8 mouse cellular contexts compared by ENCODE assay signal in the genomic region with DNA sequence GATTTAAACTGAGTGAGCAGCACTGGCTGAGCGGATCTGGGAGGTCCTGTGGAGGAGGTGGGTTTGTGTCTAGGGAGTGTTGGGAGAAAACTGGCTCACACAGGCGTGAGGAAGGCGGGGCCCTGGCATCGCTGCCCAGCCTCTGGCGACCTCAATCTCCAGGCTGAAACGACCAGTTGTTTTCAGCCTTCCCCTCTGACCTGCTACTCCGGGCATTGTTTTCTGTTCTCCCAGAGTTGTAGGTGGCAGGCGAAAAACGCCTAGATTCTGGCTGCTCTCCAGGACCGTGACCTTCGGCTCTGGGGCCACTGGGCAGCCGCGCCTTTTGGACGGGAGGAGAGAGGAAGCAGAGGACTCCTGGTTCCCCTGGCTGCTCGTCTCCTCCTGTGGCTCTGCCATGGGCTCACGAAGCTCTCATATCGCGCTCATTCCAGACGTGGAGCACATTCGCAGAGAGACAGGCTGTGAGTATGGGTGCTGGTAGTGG. TPM values are rescaled to one million over a fixed set of nuclear protein-coding genes. Genes with fewer than 3 reads are reported as not detected.
DNase-seq lines count a peak whose midpoint lies in the region; ATAC-seq lines count a peak whose summit lies in the region.

A gene (plus strand): TSS at position 182 of the 487 bp plus-strand sequence.

- peak; percentile 24 for DNase-seq in urinary bladder, adult 2 months (ENCODE audit: low spot score)
- no peak for DNase-seq in urinary bladder, postnatal 25 days (ENCODE audit: low spot score)
- peak; percentile 77 for DNase-seq in retina, postnatal 1 day
- no peak for DNase-seq in thymus, adult 18-20 months
- DNase-seq in right cerebral cortex, postnatal 10 days (ENCODE audit: low spot score in 2 of 2) = no peak

- H3K4me1 ChIP-seq in heart, embryonic 12.5 days (replicated peaks) = peaks cover 7% of the 10 kb centered on the region; the same call in 1 of the 2 replicates
- 0 out of 2 replicates have a peak, but pooled peaks cover 3% of the 10 kb centered on the region for H3K4me1 ChIP-seq in kidney, embryonic 14.5 days (ENCODE audit: control insufficient read depth, insufficient read depth, low read length)
- peaks cover 6% of the 10 kb centered on the region for H3K4me1 ChIP-seq in lung, embryonic 15.5 days

- peak; percentile 61; the same call in 1 of the 2 replicates for ATAC-seq in heart, embryonic 12.5 days (ENCODE audit: insufficient number of reproducible peaks, low FRiP score)
- ATAC-seq in kidney, embryonic 14.5 days (ENCODE audit: low FRiP score, low TSS enrichment) = peak; percentile 76; the same call in 1 of the 2 replicates
- ATAC-seq in lung, embryonic 15.5 days (ENCODE audit: borderline replicate concordance, extremely low read depth, low FRiP score, low TSS enrichment) = peak; percentile 33; the same call in 1 of the 2 replicates

- 14% methylated on average over 20 of the region's 20 CpGs for WGBS in heart, embryonic 12.5 days
- WGBS in kidney, embryonic 14.5 days = 17% methylated on average over 20 of the region's 20 CpGs
- 21% methylated on average over 20 of the region's 20 CpGs for WGBS in lung, embryonic 15.5 days

- peaks cover 22% of the 10 kb centered on the region; the same call in 1 of the 2 replicates for H3K27me3 ChIP-seq in heart, embryonic 12.5 days (replicated peaks)
- H3K27me3 ChIP-seq in kidney, embryonic 14.5 days (ENCODE audit: control insufficient read depth, insufficient read depth, low read length) = no peaks in the 10 kb centered on the region
- no peaks in the 10 kb centered on the region for H3K27me3 ChIP-seq in lung, embryonic 15.5 days

- H3K4me2 ChIP-seq in heart, embryonic 12.5 days = peak within 1 kb of the TSS; percentile 74
- peak within 1 kb of the TSS; percentile 42 for H3K4me2 ChIP-seq in kidney, embryonic 14.5 days (replicated peaks; ENCODE audit: low read depth, low read length)
- peak within 1 kb of the TSS; percentile 51 for H3K4me2 ChIP-seq in lung, embryonic 15.5 days

- peaks cover 4% of the 10 kb centered on the region for H3K9me3 ChIP-seq in heart, embryonic 12.5 days (replicated peaks)
- no peaks in the 10 kb centered on the region for H3K9me3 ChIP-seq in kidney, embryonic 14.5 days (ENCODE audit: control insufficient read depth, low read length)
- H3K9me3 ChIP-seq in lung, embryonic 15.5 days = no peaks in the 10 kb centered on the region

- peak within 1 kb of the TSS; percentile 39 for H3K4me3 ChIP-seq in heart, embryonic 12.5 days
- peak within 1 kb of the TSS; percentile 28; the same call in 1 of the 2 replicates for H3K4me3 ChIP-seq in kidney, embryonic 14.5 days (ENCODE audit: low read length)
- H3K4me3 ChIP-seq in lung, embryonic 15.5 days = peak within 1 kb of the TSS; percentile 28

- H3K9ac ChIP-seq in heart, embryonic 12.5 days = peak within 1 kb of the TSS; percentile 49; the same call in 1 of the 2 replicates
- H3K9ac ChIP-seq in kidney, embryonic 14.5 days (ENCODE audit: low read depth, low read length) = peak within 1 kb of the TSS; percentile 34; the same call in 1 of the 2 replicates
- 0 out of 2 replicates have a peak within 1 kb of the TSS, but pooled peaks have one; percentile 8 for H3K9ac ChIP-seq in lung, embryonic 15.5 days

- H3K36me3 ChIP-seq in heart, embryonic 12.5 days = no peaks in the 10 kb centered on the region
- H3K36me3 ChIP-seq in kidney, embryonic 14.5 days (ENCODE audit: control insufficient read depth, insufficient read depth, low read length) = no peaks in the 10 kb centered on the region
- H3K36me3 ChIP-seq in lung, embryonic 15.5 days = no peaks in the 10 kb centered on the region

- no peak within 1 kb of the TSS for H3K27ac ChIP-seq in heart, embryonic 12.5 days (ENCODE audit: poor library complexity, severe bottlenecking)
- H3K27ac ChIP-seq in kidney, embryonic 14.5 days (ENCODE audit: low read depth, low read length) = no peak within 1 kb of the TSS
- no peak within 1 kb of the TSS for H3K27ac ChIP-seq in lung, embryonic 15.5 days

RNA-seq across cellular contexts. Expression of the gene that starts here (rescaled TPM):
- polyA plus RNA-seq in urinary bladder, adult 2 months (2012; rRNA removed) = 10.8 and 13.2 TPM in 2 replicates
- 0.15 and 0.42 TPM in 2 replicates for polyA plus RNA-seq in heart, embryonic 12.5 days (2016; fragmentation: Nextera tagmentation; extraction: Ambion mirVana)
- polyA plus RNA-seq in kidney, embryonic 14.5 days (2014; fragmentation: Nextera tagmentation; extraction: Ambion mirVana) = 0.17 and 0.38 TPM in 2 replicates
- polyA plus RNA-seq in lung, embryonic 15.5 days (2015; fragmentation: Nextera tagmentation; extraction: Ambion mirVana) = 1.7 and 2.1 TPM in 2 replicates

Comparison
In these comparisons a context has a peak if more than half of its experiments do, and no peak if none do; other contexts are left out.
1. DNase-seq: peak in urinary bladder, adult 2 months (single experiment) and retina, postnatal 1 day (single experiment); none in urinary bladder, postnatal 25 days (single experiment), thymus, adult 18-20 months (0 of 2) and right cerebral cortex, postnatal 10 days (0 of 2).
2. Peak in ATAC-seq, H3K4me3 ChIP-seq, H3K9ac ChIP-seq and H3K4me2 ChIP-seq in heart, embryonic 12.5 days; RNA of the gene not detected or under 1 TPM.
3. Peak in ATAC-seq, H3K4me3 ChIP-seq, H3K9ac ChIP-seq and H3K4me2 ChIP-seq in kidney, embryonic 14.5 days; RNA of the gene not detected or under 1 TPM.
4. Peak in every context shown above with its lines, with median percentiles within 50 percentile points of each other: ATAC-seq, H3K4me2 ChIP-seq, H3K4me3 ChIP-seq and H3K9ac ChIP-seq.